Mouse (Mus musculus): ENCODE measurements around the gene Mtln.
A peak's percentile ranks its signal among the peaks of the same experiment; 100 is the strongest.

The Mtln gene

GRCm38 (mm10) chr2:127751849-127752610, 40.3 kb downstream of the Mtln start:
- DNase-seq (ENCODE audit: low spot score), result no peak

GRCm38 (mm10) chr2:127749376-127749775, 42.9 kb downstream of the Mtln start:
- peak; percentile 75 for DNase-seq (ENCODE audit: low spot score)

- DNase-seq (ENCODE audit: low spot score), result no peak
Observed at GRCm38 (mm10) chr2:127748316-127748715, 44.0 kb downstream of the Mtln start.

DNA sequence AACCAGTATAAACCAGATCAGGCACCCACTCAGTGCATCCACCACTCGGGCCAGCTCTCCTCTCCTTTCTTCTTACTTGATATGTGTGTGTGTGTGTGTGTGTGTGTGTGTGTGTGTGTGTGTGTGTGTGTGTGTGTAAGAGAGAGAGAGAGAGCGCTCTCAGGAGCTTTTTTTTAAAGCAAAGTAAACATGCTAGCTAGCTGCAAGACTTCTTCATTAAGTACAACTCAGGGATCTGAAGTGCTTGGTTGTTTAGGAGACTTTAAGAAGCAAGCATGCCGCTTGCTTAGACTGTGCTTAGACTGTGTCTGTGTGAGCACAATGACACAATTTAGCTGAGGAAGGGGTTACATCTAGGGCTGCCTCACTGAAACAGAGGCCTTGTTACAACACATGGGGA, 49.7 kb downstream of the Mtln start:
- DNase-seq (ENCODE audit: low spot score), result no peak

Measured in adipocyte (in vitro differentiated cells).